Mouse (Mus musculus): ENCODE data around the gene Fez2.

Fez2 gene

DNA sequence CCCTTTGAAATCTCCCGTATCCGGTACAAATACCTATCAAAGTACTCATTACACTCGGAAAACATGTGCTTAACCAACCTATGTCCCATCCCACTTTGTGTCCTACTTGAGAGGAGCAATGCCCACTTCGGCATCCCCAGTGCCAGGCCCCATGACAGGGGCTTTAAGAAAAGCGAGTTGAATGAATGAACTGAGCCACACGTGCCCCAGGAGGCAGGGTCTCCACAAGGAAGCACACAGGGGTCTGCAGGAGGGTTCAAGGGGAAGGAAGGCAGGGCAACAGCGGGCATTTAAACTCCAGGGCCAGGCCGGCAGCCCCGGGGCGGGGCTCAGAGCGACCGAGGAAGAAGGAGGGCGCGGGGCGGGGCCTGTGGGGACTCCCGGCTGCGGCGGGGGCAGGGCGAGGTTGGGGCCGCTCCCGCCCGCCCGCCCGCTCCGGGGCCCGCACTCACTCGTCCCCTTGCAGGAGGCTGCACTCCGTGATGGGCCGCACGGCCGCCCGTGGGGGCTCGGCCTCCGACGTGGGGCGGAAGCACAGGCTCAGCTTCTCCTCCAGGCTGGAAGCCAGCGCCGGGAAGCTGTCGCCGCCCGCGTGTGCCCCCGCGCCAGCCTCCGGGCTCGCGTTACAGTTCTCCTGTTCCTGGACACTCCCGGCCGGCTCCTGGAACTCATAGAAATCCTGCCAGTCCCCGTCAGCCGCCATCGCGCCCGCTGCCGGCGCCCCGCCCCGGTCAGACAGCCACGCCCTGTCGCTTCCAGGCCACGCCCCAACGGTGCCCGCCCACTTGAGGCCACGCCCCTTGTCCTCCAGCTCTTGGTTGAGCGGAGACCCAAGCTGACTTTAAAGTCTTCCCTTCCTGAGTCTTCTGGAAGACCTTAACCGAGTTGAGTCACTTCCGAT lies at the start of gene Fez2:
Fez2 (minus strand) TSS at position 772 of the 901 bp plus-strand sequence.
- DNase-seq: peak; percentile 90

DNA sequence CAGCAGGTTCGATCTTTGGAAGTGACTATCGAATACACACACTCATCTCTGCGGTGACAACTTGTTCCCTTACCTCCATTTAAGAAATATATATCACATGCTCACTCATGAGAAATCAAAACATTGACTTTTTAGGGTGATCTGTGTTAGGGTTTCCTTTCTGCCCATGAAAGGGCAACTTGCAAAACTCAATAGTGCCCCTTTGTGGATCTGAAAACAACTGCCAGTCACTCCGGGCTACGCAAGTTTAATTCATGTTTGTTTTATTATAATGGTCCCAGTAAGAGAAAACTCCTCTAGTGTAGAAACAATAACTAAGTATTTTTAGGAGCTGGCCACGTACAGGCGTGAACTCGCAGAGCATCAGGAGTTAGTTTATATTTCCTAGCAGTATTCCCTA lies 47.5 kb upstream of the Fez2 start:
- DNase-seq: no peak

DNA sequence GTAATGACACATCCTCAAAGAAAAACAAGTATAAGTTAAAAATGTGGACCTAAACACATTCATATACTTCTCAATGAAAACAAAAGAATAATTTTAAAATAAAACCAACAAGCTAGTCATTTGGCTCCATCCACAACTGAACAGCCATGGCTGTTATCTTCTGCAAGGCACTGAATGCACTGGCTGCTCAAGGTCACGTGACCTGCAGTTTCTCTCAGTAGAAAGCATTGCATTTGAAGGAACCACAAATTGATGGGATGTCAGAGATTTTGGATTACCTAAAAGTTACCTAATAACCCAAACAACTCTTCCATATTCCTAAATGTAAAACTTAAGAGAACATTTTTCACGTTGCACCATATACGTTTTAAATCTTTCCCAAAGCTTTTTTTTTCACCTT lies 47.1 kb upstream of the Fez2 start:
- DNase-seq: no peak

GRCm38 (mm10) chr17:78460140-78460539 lies 42.2 kb upstream of the Fez2 start:
- DNase-seq: no peak

DNA sequence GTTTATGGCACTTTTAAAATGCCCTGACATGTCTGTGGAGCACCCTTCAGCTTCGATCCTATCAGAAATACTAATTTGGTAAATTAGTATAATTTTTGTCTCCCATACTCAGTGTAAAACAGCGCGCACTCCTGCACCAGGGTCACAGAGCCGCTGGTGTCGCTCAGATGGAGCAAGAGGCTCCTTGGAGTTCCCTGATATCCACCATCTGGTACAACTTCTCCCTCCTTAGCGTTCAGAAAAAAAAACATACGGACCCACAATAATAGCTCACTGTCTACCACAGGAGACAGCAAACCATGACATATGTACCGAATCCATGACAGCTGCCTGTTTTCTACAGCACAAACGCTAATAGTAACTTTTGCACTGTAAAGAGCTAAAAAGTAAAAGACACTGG lies 37.6 kb upstream of the Fez2 start:
- DNase-seq: no peak

- DNase-seq: peak; percentile 59
These were observed 37.2 kb upstream of the Fez2 start for GRCm38 (mm10) chr17:78455114-78455513.

GRCm38 (mm10) chr17:78454189-78454977 lies 36.4 kb upstream of the Fez2 start:
- DNase-seq: peak; percentile 40

GRCm38 (mm10) chr17:78453529-78453928 lies 35.6 kb upstream of the Fez2 start:
- DNase-seq: no peak

DNA sequence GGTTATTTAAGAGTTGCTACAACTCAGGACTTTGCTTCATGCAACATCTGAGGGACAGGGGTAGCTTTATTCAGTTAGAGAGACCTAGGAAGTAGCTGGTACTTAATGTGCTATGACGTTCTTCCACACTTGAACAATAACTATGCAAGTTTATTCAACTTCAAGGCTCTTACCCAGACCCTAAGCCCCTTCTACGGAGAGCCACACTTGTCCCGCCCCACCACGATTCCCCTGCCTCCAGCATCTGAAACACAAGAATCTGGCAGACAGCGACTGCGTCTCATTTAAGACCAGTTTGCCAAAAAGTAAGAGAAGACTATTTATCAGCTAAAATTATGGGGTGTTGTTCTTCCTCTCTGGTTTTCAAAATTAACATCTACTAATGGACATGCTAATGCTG lies 33.9 kb upstream of the Fez2 start:
- no peak for DNase-seq

DNA sequence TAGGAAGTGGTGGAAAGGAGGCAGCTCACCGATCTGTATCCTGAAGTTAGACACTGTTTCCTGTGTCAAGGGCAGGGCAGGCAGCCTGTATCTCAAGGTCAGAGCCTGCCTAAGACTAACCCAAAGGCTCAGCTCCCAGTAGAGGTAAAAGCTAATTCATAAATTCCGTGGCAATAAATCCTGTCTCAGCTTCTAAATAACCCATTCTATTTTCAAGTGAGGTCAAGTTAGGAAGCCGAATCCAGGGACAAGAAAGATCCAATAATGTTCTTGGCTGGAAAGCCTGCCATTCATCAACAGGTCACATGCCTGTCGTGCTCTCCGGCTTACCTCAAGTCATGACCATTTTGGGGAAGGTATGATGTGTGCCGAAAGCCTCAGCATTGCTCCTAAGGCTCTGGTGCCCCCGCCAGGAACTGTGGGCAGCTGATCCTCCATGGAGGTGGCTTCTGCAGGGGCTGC lies 33.4 kb upstream of the Fez2 start:
- DNase-seq: no peak

DNA sequence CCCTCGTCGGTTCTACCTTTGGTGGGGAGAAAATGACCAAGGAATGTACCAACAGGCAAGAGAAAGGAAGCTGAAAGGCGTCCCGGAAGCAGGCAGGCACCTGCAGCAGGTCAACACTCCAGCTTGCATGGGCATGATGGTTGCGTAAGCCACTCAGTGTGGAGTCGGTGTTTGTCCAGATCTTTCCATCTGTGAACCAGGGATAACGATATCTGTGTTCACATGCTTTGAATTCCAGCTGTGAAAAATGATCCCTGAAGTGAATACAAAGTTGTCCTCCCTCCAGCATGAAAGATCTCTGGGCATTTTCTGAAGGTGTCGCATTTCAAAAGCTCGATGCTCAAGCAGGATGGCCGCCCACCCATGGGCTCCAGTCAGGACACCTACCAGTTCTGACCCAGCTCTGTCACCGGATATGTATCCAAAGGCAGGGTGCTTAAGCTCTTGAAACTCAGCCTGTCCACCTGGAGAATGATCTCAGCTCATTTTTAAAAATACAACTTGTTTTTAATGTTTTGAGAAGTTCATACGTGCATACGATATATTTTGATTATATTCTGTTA lies 31.8 kb upstream of the Fez2 start:
- DNase-seq: no peak

- no peak for DNase-seq
These were observed 26.9 kb upstream of the Fez2 start for GRCm38 (mm10) chr17:78444826-78445225.

DNA sequence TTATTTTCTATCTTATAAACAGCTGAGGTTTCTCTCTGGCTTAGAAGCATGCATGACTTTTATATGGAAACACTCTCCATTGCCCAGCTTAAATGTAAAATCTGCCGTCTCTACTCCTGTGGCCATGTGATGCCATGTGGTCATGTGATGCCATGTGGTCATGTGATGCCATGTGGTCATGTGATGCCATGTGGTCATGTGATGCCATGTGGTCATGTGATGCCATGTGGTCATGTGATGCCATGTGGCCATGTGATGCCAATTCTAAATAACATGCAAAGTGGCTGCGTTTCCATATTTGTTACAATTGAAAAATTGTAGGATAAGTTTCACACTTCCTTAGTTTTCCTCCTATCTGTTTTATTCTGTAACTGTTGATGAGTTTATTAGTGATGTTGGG lies 22.8 kb upstream of the Fez2 start:
- no peak for DNase-seq

DNA sequence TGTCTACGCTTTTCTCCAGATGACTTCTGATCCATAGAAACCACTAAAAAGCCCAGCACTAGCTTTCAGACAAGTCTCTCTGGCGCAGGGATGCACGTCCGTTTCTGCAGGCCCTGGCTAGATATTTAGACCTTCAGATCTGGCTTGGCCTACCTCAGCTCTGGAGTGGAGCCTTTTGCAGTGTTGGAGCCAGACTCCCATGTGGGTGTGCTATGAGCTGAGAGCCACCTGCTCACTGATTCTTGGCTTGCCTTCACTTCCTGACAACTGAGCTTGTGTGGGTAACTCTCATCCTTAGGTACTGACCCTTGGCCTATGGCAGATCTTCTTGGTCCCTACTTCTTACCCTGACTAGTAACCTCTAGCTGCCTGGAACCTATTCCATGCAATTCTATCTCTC lies 19.2 kb upstream of the Fez2 start:
- DNase-seq: no peak

GRCm38 (mm10) chr17:78435661-78436060 lies 17.7 kb upstream of the Fez2 start:
- DNase-seq: no peak

- DNase-seq: no peak
These were observed 16.8 kb upstream of the Fez2 start for GRCm38 (mm10) chr17:78434746-78435145.

DNA sequence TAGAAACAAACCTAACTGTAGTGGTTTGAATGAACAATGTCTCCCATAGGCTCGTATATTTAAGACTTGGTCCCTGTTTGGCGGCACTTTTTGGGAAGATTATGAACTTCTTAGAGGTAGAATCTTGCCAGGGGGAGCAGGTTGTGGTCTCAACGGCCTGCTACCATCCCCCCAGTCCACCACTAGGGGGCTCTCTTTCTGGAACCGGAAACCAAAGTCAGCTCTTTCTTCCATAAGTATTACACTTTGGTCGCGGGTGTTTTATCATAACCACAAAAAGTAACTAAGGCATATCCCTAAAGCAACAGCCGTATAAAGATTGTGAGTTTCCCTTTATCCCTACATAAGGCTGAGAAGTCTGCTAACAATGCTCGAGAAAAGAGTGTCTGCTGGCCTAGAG lies 12.4 kb upstream of the Fez2 start:
- DNase-seq: no peak

- no peak for DNase-seq
These were observed 11.1 kb upstream of the Fez2 start for GRCm38 (mm10) chr17:78429051-78429450.

DNA sequence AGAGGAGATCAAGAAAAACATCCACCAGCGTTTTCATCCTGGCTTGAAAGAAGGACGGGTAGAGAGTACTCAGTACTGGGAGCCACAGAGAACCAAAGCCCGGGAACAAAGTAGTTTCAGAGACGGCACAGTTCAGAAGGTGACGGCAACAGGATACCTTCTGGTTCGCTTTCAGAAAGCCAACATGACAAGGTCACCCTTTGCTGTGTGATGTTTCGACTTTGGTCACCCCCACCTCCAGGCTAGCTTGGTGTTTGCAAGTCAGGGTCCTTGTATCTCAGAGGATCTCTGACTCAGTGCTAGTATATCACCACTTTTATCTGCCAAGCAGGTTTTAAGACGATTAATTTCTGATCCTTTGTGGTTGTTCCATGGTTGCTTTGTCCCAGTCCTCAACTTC lies 7.1 kb upstream of the Fez2 start:
- DNase-seq: no peak

- DNase-seq: no peak
These were observed 1.3 kb upstream of the Fez2 start for GRCm38 (mm10) chr17:78419216-78419615.

DNA sequence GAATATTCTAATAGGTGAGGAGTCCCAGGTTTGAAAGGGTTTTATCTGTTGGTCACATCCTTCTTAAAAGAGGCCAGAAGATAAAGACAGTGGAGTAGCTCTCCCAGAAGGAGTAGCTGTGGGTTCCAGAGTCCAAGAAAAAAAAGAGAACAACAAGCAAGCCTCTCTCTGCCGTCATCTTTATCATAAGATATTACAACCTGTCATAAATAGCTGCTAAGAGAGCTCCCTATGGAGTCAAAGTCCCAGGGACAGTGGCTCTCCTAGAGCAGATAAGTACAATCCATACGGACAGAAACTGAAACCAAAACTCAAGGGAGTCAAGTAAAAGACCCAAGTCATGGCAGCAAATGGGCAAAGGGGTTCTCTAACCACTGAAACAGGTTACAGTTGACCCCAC lies 2.7 kb downstream of the Fez2 start:
- no peak for DNase-seq

- no peak for DNase-seq
These were observed 8.1 kb downstream of the Fez2 start for GRCm38 (mm10) chr17:78409900-78410299.

DNA sequence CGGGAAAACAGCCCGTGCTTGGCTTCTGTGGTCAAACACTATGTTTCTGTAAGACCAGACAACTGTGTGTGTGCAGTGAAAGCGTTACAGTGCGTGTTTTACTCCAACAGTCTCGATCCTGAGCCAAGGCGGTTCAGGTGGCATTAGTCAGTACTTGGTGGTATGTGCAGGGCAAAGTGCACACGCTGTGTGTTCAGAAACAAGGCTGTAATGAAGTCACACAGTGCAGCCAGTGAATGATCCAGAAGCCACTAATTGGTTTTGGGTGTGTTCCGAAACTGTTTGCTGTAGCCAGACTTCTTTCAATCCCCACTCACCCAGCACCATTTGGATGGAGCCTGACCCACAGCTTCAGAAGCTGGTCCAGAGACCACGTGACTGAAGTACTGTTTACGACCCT lies 9.6 kb downstream of the Fez2 start:
- DNase-seq: no peak

DNA sequence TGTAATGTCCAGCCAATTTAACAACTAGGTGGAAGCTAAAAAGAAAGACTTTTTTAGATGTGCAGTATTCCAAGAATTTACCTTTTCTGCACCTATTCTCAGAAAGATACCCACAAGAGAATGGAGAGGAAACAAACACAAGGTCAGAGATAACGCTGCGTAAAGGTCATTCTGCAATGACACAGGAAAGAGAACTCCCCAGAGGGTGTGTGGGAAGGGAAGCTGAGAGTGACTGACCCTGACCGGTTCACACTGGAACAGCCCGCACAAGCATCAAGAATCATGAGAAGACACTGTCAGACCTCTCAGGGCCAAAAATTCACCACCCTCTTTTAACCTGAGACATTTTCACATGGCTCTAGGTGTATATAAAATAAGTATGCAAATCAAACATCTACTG lies 10.4 kb downstream of the Fez2 start:
- no peak for DNase-seq

All from right cerebral cortex, adult 18-20 months (tissue).